Mouse (Mus musculus): ENCODE measurements around the gene Olig1. TPM values are rescaled to one million over a fixed set of nuclear protein-coding genes. Genes with fewer than 3 reads are reported as not detected.

Olig1 gene
- polyA plus RNA-seq, 1 experiment from 2014 or later, result not detected

GRCm38 (mm10) chr16:91265972-91266371, 3.6 kb upstream of the Olig1 start:
- Histone ChIP-seq H3K9me3 (ENCODE audit: control insufficient read depth, low read length) (no peaks in the 10 kb centered on the region), H3K9ac (ENCODE audit: low read depth, low read length) (no peak overlapping the region), H3K36me3 (ENCODE audit: control insufficient read depth, insufficient read depth, low read length) (no peaks in the 10 kb centered on the region), H3K27ac (ENCODE audit: low read depth, low read length) (no peak overlapping the region), H3K27me3 (replicated peaks; ENCODE audit: control insufficient read depth, insufficient read depth, low read length) (peaks cover 62% of the 10 kb centered on the region), H3K4me1 (replicated peaks; ENCODE audit: control insufficient read depth, insufficient read depth, low read length) (peaks cover 4% of the 10 kb centered on the region; the same call in 1 of the 2 replicates), H3K4me3 (ENCODE audit: low read depth, low read length) (no peak overlapping the region), H3K4me2 (no peak overlapping the region)
- WGBS, result 80% methylated on average over 6 of the region's 6 CpGs
- DNase-seq (ENCODE audit: low spot score) (no peak), ATAC-seq (replicated peaks; ENCODE audit: low FRiP score) (no peak)

GRCm38 (mm10) chr16:91268724-91269452, 684 bp upstream of the Olig1 start:
- Histone ChIP-seq H3K27me3 (replicated peaks; ENCODE audit: control insufficient read depth, insufficient read depth, low read length) (peaks cover 83% of the 10 kb centered on the region), H3K4me3 (ENCODE audit: low read depth, low read length) (peak overlapping the region; percentile 43), H3K9me3 (ENCODE audit: control insufficient read depth, low read length) (no peaks in the 10 kb centered on the region), H3K9ac (ENCODE audit: low read depth, low read length) (no peak overlapping the region), H3K36me3 (ENCODE audit: control insufficient read depth, insufficient read depth, low read length) (no peaks in the 10 kb centered on the region), H3K27ac (ENCODE audit: low read depth, low read length) (no peak overlapping the region), H3K4me1 (replicated peaks; ENCODE audit: control insufficient read depth, insufficient read depth, low read length) (peaks cover 4% of the 10 kb centered on the region; the same call in 1 of the 2 replicates), H3K4me2 (peak overlapping the region; percentile 63)
- ATAC-seq (replicated peaks; ENCODE audit: low FRiP score), result no peak
- DNase-seq (ENCODE audit: low spot score), result no peak
- 13% methylated on average over 13 of the region's 13 CpGs for WGBS

- 1% methylated on average over 63 of the region's 63 CpGs for WGBS
- ATAC-seq (replicated peaks; ENCODE audit: low FRiP score), result no peak
- H3K9me3 ChIP-seq (ENCODE audit: control insufficient read depth, low read length), result no peaks in the 10 kb centered on the region
- no peaks in the 10 kb centered on the region for H3K36me3 ChIP-seq (ENCODE audit: control insufficient read depth, insufficient read depth, low read length)
- no peak overlapping the region for H3K27ac ChIP-seq (ENCODE audit: low read depth, low read length)
- DNase-seq (ENCODE audit: low spot score), result peak; percentile 37
- peak overlapping the region; percentile 43 for H3K4me3 ChIP-seq (ENCODE audit: low read depth, low read length)
- peaks cover 94% of the 10 kb centered on the region for H3K27me3 ChIP-seq (replicated peaks; ENCODE audit: control insufficient read depth, insufficient read depth, low read length)
- H3K4me1 ChIP-seq (replicated peaks; ENCODE audit: control insufficient read depth, insufficient read depth, low read length), result peaks cover 4% of the 10 kb centered on the region; the same call in 1 of the 2 replicates
- no peak overlapping the region for H3K9ac ChIP-seq (ENCODE audit: low read depth, low read length)
- peak overlapping the region; percentile 63 for H3K4me2 ChIP-seq
Measured at GRCm38 (mm10) chr16:91270212-91270971, 820 bp downstream of the Olig1 start.

GRCm38 (mm10) chr16:91270982-91271549, 1.5 kb downstream of the Olig1 start:
- ATAC-seq (replicated peaks; ENCODE audit: low FRiP score) (no peak), DNase-seq (ENCODE audit: low spot score) (no peak)
- Histone ChIP-seq H3K27ac (ENCODE audit: low read depth, low read length) (no peak overlapping the region), H3K9ac (ENCODE audit: low read depth, low read length) (no peak overlapping the region), H3K9me3 (ENCODE audit: control insufficient read depth, low read length) (no peaks in the 10 kb centered on the region), H3K4me2 (no peak overlapping the region), H3K4me3 (ENCODE audit: low read depth, low read length) (no peak overlapping the region), H3K4me1 (replicated peaks; ENCODE audit: control insufficient read depth, insufficient read depth, low read length) (peaks cover 4% of the 10 kb centered on the region; the same call in 1 of the 2 replicates), H3K36me3 (ENCODE audit: control insufficient read depth, insufficient read depth, low read length) (no peaks in the 10 kb centered on the region), H3K27me3 (replicated peaks; ENCODE audit: control insufficient read depth, insufficient read depth, low read length) (peaks cover 98% of the 10 kb centered on the region)
- WGBS, result 3% methylated on average over 29 of the region's 29 CpGs

GRCm38 (mm10) chr16:91271634-91272033, 2.1 kb downstream of the Olig1 start:
- DNase-seq (ENCODE audit: low spot score), result no peak
- ATAC-seq (replicated peaks; ENCODE audit: low FRiP score), result no peak

GRCm38 (mm10) chr16:91280516-91280915, 10.9 kb downstream of the Olig1 start:
- DNase-seq (ENCODE audit: low spot score) (no peak), ATAC-seq (replicated peaks; ENCODE audit: low FRiP score) (no peak)
- no peak overlapping the region for H3K4me3 ChIP-seq (ENCODE audit: low read depth, low read length)
- no peak overlapping the region for H3K27ac ChIP-seq (ENCODE audit: low read depth, low read length)
- peaks cover 31% of the 10 kb centered on the region for H3K27me3 ChIP-seq (replicated peaks; ENCODE audit: control insufficient read depth, insufficient read depth, low read length)
- H3K9me3 ChIP-seq (ENCODE audit: control insufficient read depth, low read length), result no peaks in the 10 kb centered on the region
- no peak overlapping the region for H3K9ac ChIP-seq (ENCODE audit: low read depth, low read length)
- H3K4me1 ChIP-seq (replicated peaks; ENCODE audit: control insufficient read depth, insufficient read depth, low read length), result no peaks in the 10 kb centered on the region
- no peak overlapping the region for H3K4me2 ChIP-seq
- WGBS, result 59% methylated on average over 4 of the region's 4 CpGs
- H3K36me3 ChIP-seq (ENCODE audit: control insufficient read depth, insufficient read depth, low read length), result no peaks in the 10 kb centered on the region

More at GRCm38 (mm10) chr16:91271634-91272033, 2.1 kb downstream of the Olig1 start:
- WGBS, result 4% methylated on average over 20 of the region's 20 CpGs
- H3K27me3 ChIP-seq (replicated peaks; ENCODE audit: control insufficient read depth, insufficient read depth, low read length), result peaks cover 96% of the 10 kb centered on the region
- H3K9me3 ChIP-seq (ENCODE audit: control insufficient read depth, low read length), result no peaks in the 10 kb centered on the region
- no peaks in the 10 kb centered on the region for H3K36me3 ChIP-seq (ENCODE audit: control insufficient read depth, insufficient read depth, low read length)
- peaks cover 4% of the 10 kb centered on the region; the same call in 1 of the 2 replicates for H3K4me1 ChIP-seq (replicated peaks; ENCODE audit: control insufficient read depth, insufficient read depth, low read length)
- H3K27ac ChIP-seq (ENCODE audit: low read depth, low read length), result no peak overlapping the region
- no peak overlapping the region for H3K4me3 ChIP-seq (ENCODE audit: low read depth, low read length)
- no peak overlapping the region for H3K9ac ChIP-seq (ENCODE audit: low read depth, low read length)
- no peak overlapping the region for H3K4me2 ChIP-seq

DNA sequence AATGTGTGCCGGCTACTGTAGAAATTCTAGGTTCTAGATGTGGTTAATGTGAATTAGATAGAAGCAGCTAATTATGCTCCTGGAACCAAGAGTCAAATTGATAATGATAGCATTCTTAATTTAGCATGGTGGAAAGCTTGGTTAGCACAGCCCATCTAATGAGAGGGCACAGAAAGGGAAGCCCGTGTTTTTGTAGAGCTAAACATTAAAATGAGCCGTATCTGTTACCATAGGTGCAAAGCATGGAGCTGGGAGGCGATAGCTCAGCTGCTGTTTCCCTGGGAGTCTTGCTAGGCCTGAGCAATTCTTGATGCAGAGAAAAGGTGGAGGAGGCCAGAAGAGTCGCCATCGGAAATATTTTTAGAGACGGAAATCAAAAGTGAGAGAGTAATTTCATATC, 22.5 kb downstream of the Olig1 start:
- no peaks in the 10 kb centered on the region for H3K9me3 ChIP-seq (ENCODE audit: control insufficient read depth, low read length)
- no peak overlapping the region for H3K27ac ChIP-seq (ENCODE audit: low read depth, low read length)
- H3K27me3 ChIP-seq (replicated peaks; ENCODE audit: control insufficient read depth, insufficient read depth, low read length), result no peaks in the 10 kb centered on the region
- no peak overlapping the region for H3K9ac ChIP-seq (ENCODE audit: low read depth, low read length)
- ATAC-seq (replicated peaks; ENCODE audit: low FRiP score), result no peak
- 81% methylated on average over 7 of the region's 7 CpGs for WGBS
- no peaks in the 10 kb centered on the region for H3K4me1 ChIP-seq (replicated peaks; ENCODE audit: control insufficient read depth, insufficient read depth, low read length)
- no peaks in the 10 kb centered on the region for H3K36me3 ChIP-seq (ENCODE audit: control insufficient read depth, insufficient read depth, low read length)
- no peak overlapping the region for H3K4me2 ChIP-seq
- H3K4me3 ChIP-seq (ENCODE audit: low read depth, low read length), result no peak overlapping the region
- DNase-seq (ENCODE audit: low spot score), result no peak

GRCm38 (mm10) chr16:91292719-91293333, 23.3 kb downstream of the Olig1 start:
- DNase-seq (ENCODE audit: low spot score) (no peak), ATAC-seq (replicated peaks; ENCODE audit: low FRiP score) (no peak)
- WGBS, result 80% methylated on average over 11 of the region's 11 CpGs
- Histone ChIP-seq H3K4me3 (ENCODE audit: low read depth, low read length) (no peak overlapping the region), H3K4me1 (replicated peaks; ENCODE audit: control insufficient read depth, insufficient read depth, low read length) (no peaks in the 10 kb centered on the region), H3K9me3 (ENCODE audit: control insufficient read depth, low read length) (no peaks in the 10 kb centered on the region), H3K27ac (ENCODE audit: low read depth, low read length) (no peak overlapping the region), H3K27me3 (replicated peaks; ENCODE audit: control insufficient read depth, insufficient read depth, low read length) (no peaks in the 10 kb centered on the region), H3K4me2 (no peak overlapping the region), H3K9ac (ENCODE audit: low read depth, low read length) (no peak overlapping the region), H3K36me3 (ENCODE audit: control insufficient read depth, insufficient read depth, low read length) (no peaks in the 10 kb centered on the region)
